Mouse (Mus musculus) left cerebral cortex, postnatal 25 days (tissue): ENCODE data around the gene Setd2. TPM values are rescaled to one million over a fixed set of nuclear protein-coding genes. Genes with fewer than 3 reads are reported as not detected.

Experiments used
- microRNA-seq, 2 experiments: library from miRNA; unstranded; fragments of <30 nt; microRNA quantifications; one replicate each; pipeline ENCODE4 v1.2.0; 2022
- total RNA-seq, 2 experiments: library from RNA; stranded (reverse); gene quantifications; 2 replicates each; pipeline ENCODE4 v1.2.3; 2021

The Setd2 gene
- total RNA-seq, 2 experiments from 2014 or later, result 68.9 to 74.9 TPM

Small RNA genes lying within 50 kb of the gene (microRNA-seq; reads per million reads assigned to microRNA genes)
- 0 to 0.67 reads per million in 2 experiments for gene Mir8107

Other genes starting within 250 kb of the Setd2 start
- 10 to 100 TPM; 12.7 to 13.3 TPM for gene Elp6, start 227.4 kb upstream of the Setd2 start, total RNA-seq
- gene Scap, start 199.3 kb upstream of the Setd2 start, total RNA-seq, result 10 to 100 TPM; 87.6 to 95.2 TPM
- gene Ptpn23, start 124.4 kb upstream of the Setd2 start, total RNA-seq, result 10 to 100 TPM; 52.6 to 53.8 TPM
- not detected for gene Ngp, start 112.8 kb upstream of the Setd2 start, total RNA-seq
- gene Klhl18, start 55.9 kb upstream of the Setd2 start, total RNA-seq, result 10 to 100 TPM; 26.8 to 29.9 TPM
- 1 to 10 TPM; 3.6 to 4.0 TPM for gene Kif9, start 55.6 kb upstream of the Setd2 start, total RNA-seq
- 1 to 10 TPM; 1.3 TPM for gene Nradd, start 91.9 kb downstream of the Setd2 start, total RNA-seq
- 10 to 100 TPM in 1 of 2 experiments, 1 to 10 TPM in 1; 9.3 to 14.4 TPM for gene Nbeal2, start 121.6 kb downstream of the Setd2 start, total RNA-seq
- 10 to 100 TPM; 47.2 to 55.7 TPM for gene Ccdc12, start 123.9 kb downstream of the Setd2 start, total RNA-seq
- gene Myl3, start 209.3 kb downstream of the Setd2 start, total RNA-seq, result not detected
- gene Pth1r, start 214.5 kb downstream of the Setd2 start, total RNA-seq, result 1 to 10 TPM; 5.5 to 5.9 TPM